Mouse (Mus musculus) heart, embryonic 16.5 days (tissue): ENCODE measurements around the gene Ascl1. TPM values are rescaled to one million over a fixed set of nuclear protein-coding genes. Genes with fewer than 3 reads are reported as not detected.

Experiments
- ATAC-seq: fragments of 200-750 bp; cut with Nextera tagmentation; replicated peaks from 2 replicates; pipeline ENCODE4 v1.8.0; 2017; ENCODE audit warnings: moderate number of reproducible peaks; ENCODE audit not compliant: insufficient read depth, low FRiP score; ENCODE audit errors: extremely low read depth
- H3K27ac ChIP-seq: fragments of 300-500 bp; sonication (generic); 2 replicates; pipeline ENCODE4 v1.5.1; 2014; ENCODE audit warnings: mild to moderate bottlenecking, low read length, control low read depth, moderate library complexity
- H3K27me3 ChIP-seq: fragments of 300-500 bp; sonication (generic); 2 replicates; pipeline ENCODE4 v1.6.1; 2014; ENCODE audit warnings: low read length, mixed read lengths; ENCODE audit not compliant: control insufficient read depth, insufficient read depth
- H3K36me3 ChIP-seq: fragments of 300-500 bp; sonication (generic); 2 replicates; pipeline ENCODE4 v1.6.1; 2014; ENCODE audit not compliant: control insufficient read depth, insufficient read depth
- H3K4me1 ChIP-seq: fragments of 300-500 bp; sonication (generic); 2 replicates; pipeline ENCODE4 v1.6.1; 2014; ENCODE audit warnings: low read length, mixed read lengths; ENCODE audit not compliant: control insufficient read depth, insufficient read depth
- H3K4me2 ChIP-seq: fragments of 300-500 bp; sonication (generic); 2 replicates; pipeline ENCODE4 v1.6.1; 2014; ENCODE audit warnings: low read depth, mild to moderate bottlenecking, control low read depth, low read length
- H3K4me3 ChIP-seq: fragments of 300-500 bp; sonication (generic); 2 replicates; pipeline ENCODE4 v1.5.1; 2014; ENCODE audit warnings: mild to moderate bottlenecking, control low read depth, low read length
- H3K9ac ChIP-seq: fragments of 300-500 bp; sonication (generic); 2 replicates; pipeline ENCODE4 v1.6.1; 2014; ENCODE audit warnings: low read length, control low read depth
- H3K9me3 ChIP-seq: fragments of 300-500 bp; sonication (generic); replicated peaks from 2 replicates; pipeline ENCODE4 v1.6.1; 2016; ENCODE audit warnings: low read length; ENCODE audit not compliant: control insufficient read depth
- WGBS: fragments of 180-500 bp; shearing (Covaris S2); extraction: QIAGEN DNeasy Blood & Tissue Kit; methylation state at CpG from one replicate; pipeline ENCODE4 v1.1.7; 2014; 5-methylcytosine and 5-hydroxymethylcytosine counted together
- polyA plus RNA-seq: library from polyadenylated mRNA; unstranded; fragments of >200 nt; fragmentation: Nextera tagmentation; extraction: Ambion mirVana; gene quantifications from 2 replicates; pipeline ENCODE4 v1.2.1, GENCODE M21; 2015

The Ascl1 gene
- polyA plus RNA-seq, 1 experiment from 2014 or later = 0.93 TPM

DNA sequence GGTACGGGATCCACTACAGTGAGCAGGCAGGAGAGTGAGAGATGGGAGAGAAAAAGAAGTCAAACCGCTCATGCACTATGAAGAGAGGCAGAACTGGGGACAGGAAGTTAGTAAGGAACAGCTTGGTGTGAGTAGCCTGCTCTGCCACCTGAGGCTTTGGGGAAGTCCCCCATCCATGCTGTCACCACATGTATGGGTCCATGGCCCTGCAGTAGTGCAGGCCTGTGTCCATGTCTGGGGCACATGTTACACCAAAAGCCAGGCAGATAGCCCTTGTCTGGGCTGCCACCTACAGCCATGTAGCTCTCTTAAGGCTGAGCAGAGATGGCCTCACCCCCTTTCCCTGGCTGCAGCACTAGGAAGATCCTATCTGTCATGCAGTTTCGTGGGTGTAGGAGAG is 42.7 kb downstream of the Ascl1 start:
- Histone ChIP-seq H3K9ac (no peak overlapping the region), H3K27me3 (no peaks in the 10 kb centered on the region), H3K4me2 (no peak overlapping the region), H3K9me3 (no peaks in the 10 kb centered on the region), H3K4me1 (no peaks in the 10 kb centered on the region), H3K36me3 (no peaks in the 10 kb centered on the region), H3K27ac (no peak overlapping the region), H3K4me3 (no peak overlapping the region)
- no peak for ATAC-seq
- WGBS = 87% methylated on average over 3 of the region's 3 CpGs

DNA sequence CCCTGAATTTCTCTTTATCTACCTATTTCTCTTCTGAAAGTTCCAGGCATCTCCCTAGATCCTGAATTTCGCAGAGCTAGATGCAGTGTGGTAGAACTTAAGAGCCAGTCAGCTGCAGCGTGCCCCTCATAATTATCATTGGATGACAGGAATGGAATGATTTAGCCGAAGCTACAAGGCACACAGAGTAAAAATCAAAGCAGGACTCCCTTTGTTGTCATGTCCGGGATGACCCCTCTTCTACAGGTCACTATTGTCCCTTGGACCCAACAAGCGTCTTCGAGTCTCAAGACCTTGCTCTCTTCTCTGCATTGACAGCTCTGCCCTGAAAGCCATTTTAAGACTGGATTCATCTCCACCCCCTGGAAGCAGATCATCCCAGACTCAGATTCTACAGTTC is 44.1 kb downstream of the Ascl1 start:
- no peaks in the 10 kb centered on the region for H3K36me3 ChIP-seq
- no peak for ATAC-seq
- no peaks in the 10 kb centered on the region for H3K9me3 ChIP-seq
- no peaks in the 10 kb centered on the region for H3K4me1 ChIP-seq
- no peak overlapping the region for H3K4me3 ChIP-seq
- no peaks in the 10 kb centered on the region for H3K27me3 ChIP-seq
- H3K4me2 ChIP-seq = no peak overlapping the region
- WGBS = 77% methylated on average over 6 of the region's 6 CpGs
- H3K9ac ChIP-seq = no peak overlapping the region
- H3K27ac ChIP-seq = no peak overlapping the region

DNA sequence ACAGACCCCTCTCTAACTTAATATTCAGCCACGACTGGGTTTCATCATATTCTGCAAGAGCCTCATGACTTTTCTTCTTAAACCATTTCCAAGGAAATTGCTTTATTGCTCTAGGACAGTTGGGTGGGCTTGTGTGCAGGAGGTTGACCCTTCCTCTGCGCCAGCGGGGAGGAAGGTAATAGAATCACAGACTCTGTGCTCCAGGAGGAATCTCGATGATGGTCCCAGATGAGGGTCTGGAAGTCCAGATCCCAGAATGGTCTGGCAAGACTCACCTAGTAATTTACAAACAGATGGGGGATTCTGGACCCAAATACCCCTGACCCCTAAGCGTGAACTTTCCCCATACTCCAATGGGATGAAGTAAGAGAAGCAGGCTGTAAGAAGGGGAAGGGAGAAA is 45.2 kb downstream of the Ascl1 start:
- H3K4me3 ChIP-seq = no peak overlapping the region
- no peak overlapping the region for H3K27ac ChIP-seq
- H3K9ac ChIP-seq = no peak overlapping the region
- H3K36me3 ChIP-seq = no peaks in the 10 kb centered on the region
- no peak overlapping the region for H3K4me2 ChIP-seq
- 61% methylated on average over 5 of the region's 5 CpGs for WGBS
- H3K4me1 ChIP-seq = no peaks in the 10 kb centered on the region
- no peak for ATAC-seq
- no peaks in the 10 kb centered on the region for H3K27me3 ChIP-seq
- H3K9me3 ChIP-seq = no peaks in the 10 kb centered on the region

DNA sequence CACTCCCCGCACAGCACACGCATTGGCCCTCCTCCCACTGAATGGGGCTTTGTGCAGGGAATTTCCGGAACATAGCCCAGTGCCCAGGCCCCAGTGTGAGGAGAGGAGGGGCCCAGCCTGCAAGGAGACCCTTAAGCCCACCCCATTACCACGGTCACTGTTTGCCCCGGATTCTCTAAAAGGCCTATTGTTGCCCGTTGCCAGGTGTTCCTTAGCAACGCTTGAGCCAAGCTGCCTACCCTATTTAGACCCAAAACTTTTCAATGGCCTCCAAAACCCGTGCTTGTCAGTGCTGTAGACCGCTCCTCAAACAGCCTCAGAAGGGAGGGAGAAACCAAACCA is 45.7 kb downstream of the Ascl1 start:
- no peak overlapping the region for H3K4me3 ChIP-seq
- H3K4me2 ChIP-seq = no peak overlapping the region
- H3K36me3 ChIP-seq = no peaks in the 10 kb centered on the region
- no peak overlapping the region for H3K9ac ChIP-seq
- WGBS = 8% methylated on average over 9 of the region's 9 CpGs
- H3K27ac ChIP-seq = no peak overlapping the region
- no peak for ATAC-seq
- H3K4me1 ChIP-seq = no peaks in the 10 kb centered on the region
- no peaks in the 10 kb centered on the region for H3K9me3 ChIP-seq
- H3K27me3 ChIP-seq = no peaks in the 10 kb centered on the region

DNA sequence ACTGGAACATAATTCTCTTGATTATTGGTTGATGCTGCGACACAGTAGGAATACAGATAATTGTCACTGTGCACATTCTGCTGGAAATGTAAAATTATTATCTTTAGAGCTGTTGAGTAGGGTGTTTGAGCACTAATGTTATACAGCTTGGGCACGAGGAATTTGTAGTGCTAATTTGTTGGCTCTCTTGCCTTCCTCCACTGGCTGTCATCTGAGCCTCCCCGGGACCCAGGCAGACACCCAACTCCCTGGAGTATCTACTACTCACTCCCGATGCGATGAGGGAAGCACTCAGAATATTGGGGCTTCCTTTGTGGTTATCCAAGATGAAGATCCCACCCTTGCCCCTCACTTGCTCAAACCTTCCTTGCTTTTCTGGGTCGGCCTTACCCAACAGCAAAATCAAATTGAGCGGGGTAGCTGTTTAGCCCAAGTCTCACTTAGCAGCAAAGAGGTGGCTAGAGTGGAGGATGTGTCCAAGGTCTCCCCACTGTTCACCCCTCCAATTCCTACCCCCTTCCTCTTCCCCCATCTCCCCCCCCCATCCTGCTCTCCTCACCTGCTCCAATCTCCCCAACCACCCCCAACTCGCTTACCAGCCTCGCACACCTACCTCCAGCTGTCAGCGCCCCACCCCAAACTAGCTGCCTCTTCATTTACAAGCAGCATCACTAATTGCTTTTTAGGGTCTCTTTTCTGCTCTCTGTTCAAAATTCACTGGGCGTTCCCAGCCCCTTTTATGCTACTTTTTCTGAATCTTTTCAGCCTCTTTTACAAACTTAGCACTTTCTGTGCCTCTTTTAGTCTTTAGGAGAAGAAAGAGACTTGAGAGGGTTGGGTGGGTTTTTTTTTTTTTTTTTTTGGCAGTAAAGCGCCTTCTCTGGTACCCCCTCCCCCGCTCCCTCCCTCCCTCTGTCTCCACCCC is 46.4 kb downstream of the Ascl1 start:
- H3K4me1 ChIP-seq = no peaks in the 10 kb centered on the region
- WGBS = 31% methylated on average over 13 of the region's 13 CpGs
- ATAC-seq = no peak
- no peak overlapping the region for H3K4me3 ChIP-seq
- H3K27ac ChIP-seq = no peak overlapping the region
- H3K36me3 ChIP-seq = no peaks in the 10 kb centered on the region
- H3K9me3 ChIP-seq = no peaks in the 10 kb centered on the region
- H3K27me3 ChIP-seq = no peaks in the 10 kb centered on the region
- no peak overlapping the region for H3K4me2 ChIP-seq
- H3K9ac ChIP-seq = no peak overlapping the region

DNA sequence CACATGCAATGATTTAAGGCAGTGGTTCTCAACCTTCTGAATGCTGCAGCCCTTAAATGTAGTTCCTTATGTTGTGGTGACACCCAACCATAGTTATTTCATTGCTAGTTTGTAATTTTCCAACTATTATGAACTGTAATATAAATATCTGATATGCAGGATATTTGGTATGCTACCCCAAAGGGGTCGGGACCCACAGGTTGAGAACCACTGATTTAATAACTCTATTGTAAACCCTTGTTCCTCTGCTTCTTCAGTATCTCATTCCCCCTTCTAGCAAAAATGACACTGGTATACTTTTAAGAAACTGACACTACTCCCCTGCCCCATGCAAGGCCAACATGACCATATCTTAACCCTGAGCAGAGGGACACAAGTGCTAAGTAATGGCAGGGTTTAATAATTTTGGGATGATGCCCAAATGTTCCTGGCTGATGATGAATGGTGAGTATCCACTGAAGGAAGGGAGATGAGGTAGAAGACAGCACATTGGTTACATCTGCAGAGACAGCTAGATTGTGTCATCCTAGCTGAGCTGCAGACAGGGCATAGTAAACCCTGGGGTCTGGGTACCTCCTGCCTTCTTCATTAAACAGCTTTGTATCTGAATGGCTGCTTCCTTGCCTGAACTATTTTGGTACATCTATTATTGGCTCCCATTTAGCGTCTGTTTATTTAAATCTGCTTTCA is 47.2 kb downstream of the Ascl1 start:
- no peak overlapping the region for H3K4me2 ChIP-seq
- ATAC-seq = no peak
- no peaks in the 10 kb centered on the region for H3K4me1 ChIP-seq
- no peaks in the 10 kb centered on the region for H3K27me3 ChIP-seq
- 60% methylated on average over 2 of the region's 2 CpGs for WGBS
- H3K36me3 ChIP-seq = no peaks in the 10 kb centered on the region
- no peak overlapping the region for H3K9ac ChIP-seq
- no peaks in the 10 kb centered on the region for H3K9me3 ChIP-seq
- H3K4me3 ChIP-seq = no peak overlapping the region
- H3K27ac ChIP-seq = no peak overlapping the region

Other genes starting within 250 kb of the Ascl1 start
- gene Pah, start 28.1 kb upstream of the Ascl1 start, polyA plus RNA-seq = 0.32 TPM in 1 of 2 replicates, not detected in the other